Mouse (Mus musculus) T-cell, adult 2 months (primary cell): Measurements from ENCODE around the gene Btbd35f2.
"Not testable (repeated sequence)": the region's sequence is repeated elsewhere in the genome, so short reads cannot be mapped to it uniquely, and the experiment has no call there.

ENCODE experiments used
- DNase-seq: peaks from one replicate; pipeline ENCODE4 v3.0.0; 2022; ENCODE audit warnings: low spot score

Gene Btbd35f2

DNA sequence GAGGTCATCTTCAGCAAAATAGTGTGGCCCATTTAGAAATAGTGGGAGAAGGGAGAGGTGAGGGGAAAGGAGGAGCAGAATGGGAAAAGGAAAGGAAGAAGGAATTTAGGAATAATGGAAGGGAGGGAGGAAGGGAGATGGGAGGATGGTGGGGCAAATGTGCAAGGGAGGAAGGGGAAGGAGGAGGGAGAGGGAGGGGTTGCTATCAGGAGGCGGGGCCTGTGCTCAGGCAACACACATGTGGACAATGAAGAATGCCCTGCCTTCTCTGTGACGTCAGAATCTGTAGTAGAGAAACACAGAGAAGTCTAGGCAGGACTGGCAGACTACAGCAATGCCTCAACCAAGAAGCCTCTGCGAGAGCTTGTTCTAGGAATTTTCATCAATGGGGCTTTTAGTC lies at the start of gene Btbd35f2:
Gene Btbd35f2 (plus strand): TSS at position 301 of the 400 bp plus-strand sequence.
- not testable (repeated sequence) for DNase-seq
